Mouse (Mus musculus): ENCODE measurements around the gene H2al1e.

- TF ChIP-seq HCFC1 (IDR thresholded peaks at IDR 0.05; ENCODE audit: borderline replicate concordance, insufficient read depth, low read length) (no peak), MAFK (IDR thresholded peaks at IDR 0.05; ENCODE audit: insufficient read depth, low read depth, low read length) (no peak)
Observed at GRCm38 (mm10) chrX:11361261-11361660, 49.5 kb downstream of the H2al1e start.

Data from ES-E14 (cell line).